ENCODE assay signal across 8 mouse cellular contexts in the genomic region with DNA sequence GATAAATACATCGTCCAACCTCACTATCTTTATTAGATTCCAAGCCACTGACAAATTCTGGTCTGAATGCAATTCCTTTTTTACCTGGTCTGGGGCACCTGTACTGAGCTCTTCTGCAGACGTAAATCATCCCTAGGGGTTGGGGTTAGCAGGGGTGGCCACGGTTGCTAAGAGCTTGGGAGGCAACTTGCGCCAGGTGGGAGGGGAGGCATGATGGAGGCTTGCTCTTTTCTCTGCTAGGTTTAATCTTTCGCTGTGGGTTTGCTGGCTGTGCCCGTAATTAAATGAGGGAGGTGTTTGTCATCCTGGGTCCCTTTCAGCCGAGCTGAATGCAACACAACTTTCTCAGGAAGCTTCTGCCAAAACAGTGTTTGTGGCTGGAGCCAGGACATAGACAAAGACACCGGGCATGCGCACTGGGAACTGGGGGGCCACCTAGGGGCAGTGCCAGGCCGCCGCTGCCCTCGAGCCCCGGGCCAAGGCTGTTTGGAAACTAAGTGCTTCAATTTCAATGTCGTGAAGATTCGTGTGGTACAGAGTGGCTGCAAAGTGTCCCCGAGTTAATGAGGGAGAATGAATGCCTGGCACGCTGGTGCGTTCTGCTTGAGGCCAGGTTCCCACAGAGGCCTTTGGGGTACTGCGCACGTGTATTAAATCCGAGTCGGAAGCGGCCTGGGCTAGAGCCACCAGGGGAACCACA.
DNase-seq lines count a peak whose midpoint lies in the region; ATAC-seq and TF ChIP-seq lines count a peak whose summit lies in the region.

No protein-coding gene starts in this region.

- 0 out of 2 replicates have a peak, but pooled peaks have one; percentile 2 for TF ChIP-seq CTCF in lung, postnatal 0 days (IDR thresholded peaks at IDR 0.05)

- ATAC-seq in lung, postnatal 0 days: no peak
- ATAC-seq in monocyte, adult 5-6 weeks (replicated peaks; ENCODE audit: insufficient number of reproducible peaks, low FRiP score, low TSS enrichment, poor library complexity, severe bottlenecking): no peak

- H3K4me1 ChIP-seq in lung, postnatal 0 days (ENCODE audit: insufficient read depth, low read depth, low read length): no peaks in the 10 kb centered on the region
- H3K4me1 ChIP-seq in erythroblast, embryonic 14.5 days (ENCODE audit: control insufficient read depth): peaks cover 75% of the 10 kb centered on the region

- 62% methylated on average over 23 of the region's 23 CpGs for WGBS in lung, postnatal 0 days

- H3K27me3 ChIP-seq in lung, postnatal 0 days (replicated peaks; ENCODE audit: insufficient read depth, low read length): no peaks in the 10 kb centered on the region
- H3K27me3 ChIP-seq in erythroblast, embryonic 14.5 days (ENCODE audit: control insufficient read depth): no peaks in the 10 kb centered on the region

- no peak for DNase-seq in lung, postnatal 0 days (ENCODE audit: low spot score)
- no peak for DNase-seq in lung, adult 18-20 months
- DNase-seq in kidney, postnatal 36 days: peak; percentile 26 to 33
- DNase-seq in lung, postnatal 4 days: peak; percentile 18 to 41
- no peak for DNase-seq in yolk sac, embryonic 10.5 days (ENCODE audit: low spot score)
- no peak for DNase-seq in heart, postnatal 10 days

- intact Hi-C loops in heart, postnatal 10 days (cut with DNase I): no loop called here

- no peak overlapping the region for H3K27ac ChIP-seq in lung, postnatal 0 days (ENCODE audit: low read length)

- no peak overlapping the region for H3K4me3 ChIP-seq in lung, postnatal 0 days (ENCODE audit: low read depth, low read length)
- H3K4me3 ChIP-seq in erythroblast, embryonic 14.5 days (replicated peaks): peak overlapping the region; percentile 77

- TF ChIP-seq EP300 in lung, postnatal 0 days (IDR thresholded peaks at IDR 0.05): no peak

- H3K9ac ChIP-seq in lung, postnatal 0 days (replicated peaks; ENCODE audit: low read depth): no peak overlapping the region

- no peaks in the 10 kb centered on the region for H3K36me3 ChIP-seq in lung, postnatal 0 days (ENCODE audit: insufficient read depth, low read length)
- H3K36me3 ChIP-seq in erythroblast, embryonic 14.5 days (ENCODE audit: control insufficient read depth): peaks cover 64% of the 10 kb centered on the region

- no peaks in the 10 kb centered on the region for H3K9me3 ChIP-seq in lung, postnatal 0 days (ENCODE audit: low read length)
- peaks cover 16% of the 10 kb centered on the region for H3K9me3 ChIP-seq in erythroblast, embryonic 14.5 days (ENCODE audit: control insufficient read depth, low read length)

- no peak overlapping the region for H3K4me2 ChIP-seq in lung, postnatal 0 days (replicated peaks; ENCODE audit: low read depth, low read length)

Comparison
In these comparisons a context has a peak if more than half of its experiments do, and no peak if none do; other contexts are left out.
1. DNase-seq: peak in kidney, postnatal 36 days (2 of 2) and lung, postnatal 4 days (2 of 2); none in lung, postnatal 0 days (single experiment), lung, adult 18-20 months (0 of 2), yolk sac, embryonic 10.5 days (single experiment) and heart, postnatal 10 days (0 of 2).